Comparison of ENCODE assay signal across 13 mouse cellular contexts in genomic region chr17:85728071-85728718, GRCm38 (mm10). TPM values are rescaled to one million over a fixed set of nuclear protein-coding genes. Genes with fewer than 3 reads are reported as not detected.
DNase-seq lines count a peak whose midpoint lies in the region.
"Had no signal": no experiment of that assay in that cellular context is flagged by ENCODE, and none has a peak within 500 bp of the region (broad histone marks: within the 10 kb centered on the region; RNA-seq: fewer than 3 reads in every experiment).

No protein-coding gene starts in this region.

- peak; percentile 22 for DNase-seq in gastrocnemius, adult 18-20 months (ENCODE audit: low spot score)
- DNase-seq in gastrocnemius, postnatal 25 days = no peak
- DNase-seq in MEL-GATA-1-ER (ENCODE audit: extremely low read depth, low read depth) = peak; percentile 56
- DNase-seq in brain, embryonic 18.5 days (ENCODE audit: low read depth, low spot score) = peak; percentile 12
- DNase-seq in heart, postnatal 4 days = peak; percentile 76
- DNase-seq in natural killer cell, adult 2 months (ENCODE audit: low spot score in 2 of 2) = no peak
- no peak for DNase-seq in limb, embryonic 10.5 days (ENCODE audit: low spot score)
- DNase-seq: lung, postnatal 10 days had no signal

- WGBS in limb, embryonic 10.5 days = 91% methylated on average over 5 of the region's 5 CpGs

- H3K9me3 ChIP-seq in limb, embryonic 10.5 days (replicated peaks) = no peaks in the 10 kb centered on the region
- H3K9me3 ChIP-seq: hindbrain, embryonic 15.5 days; midbrain, embryonic 13.5 days had no signal

- no peaks in the 10 kb centered on the region for H3K36me3 ChIP-seq in limb, embryonic 10.5 days
- H3K36me3 ChIP-seq: hindbrain, embryonic 15.5 days; midbrain, embryonic 13.5 days had no signal

- no peak overlapping the region for H3K27ac ChIP-seq in limb, embryonic 10.5 days
- H3K27ac ChIP-seq: hindbrain, embryonic 15.5 days; left cerebral cortex, adult 2 months; midbrain, embryonic 13.5 days had no signal

- 0 out of 2 replicates have a peak, but pooled peaks cover 6% of the 10 kb centered on the region for H3K27me3 ChIP-seq in limb, embryonic 10.5 days (ENCODE audit: low read depth, poor library complexity, severe bottlenecking)
- H3K27me3 ChIP-seq: hindbrain, embryonic 15.5 days; midbrain, embryonic 13.5 days had no signal

- no peak overlapping the region for H3K4me3 ChIP-seq in limb, embryonic 10.5 days
- H3K4me3 ChIP-seq: hindbrain, embryonic 15.5 days; left cerebral cortex, adult 2 months; midbrain, embryonic 13.5 days had no signal

- H3K4me1 ChIP-seq in limb, embryonic 10.5 days = no peaks in the 10 kb centered on the region
- H3K4me1 ChIP-seq: hindbrain, embryonic 15.5 days; midbrain, embryonic 13.5 days had no signal

RNA-seq across cellular contexts. Expression of gene Six2, which starts 40.1 kb away (rescaled TPM):
- 10 to 100 TPM; 16.8 to 22.2 TPM for total RNA-seq in gastrocnemius, adult 18-20 months (2021)
- total RNA-seq in gastrocnemius, postnatal 25 days (2021) = 10 to 100 TPM in 1 of 2 experiments, 1 to 10 TPM in 1; 3.1 to 13.8 TPM
- total RNA-seq in heart, postnatal 4 days (2021) = under 1 TPM; 0.45 to 0.83 TPM
- polyA plus RNA-seq in limb, embryonic 10.5 days (2016; fragmentation: Nextera tagmentation; extraction: Ambion mirVana) = 0.87 and 2.7 TPM in 2 replicates
- polyA plus RNA-seq: CD4-positive, CD25-positive, alpha-beta regulatory T cell, adult 4 months; neural tube, embryonic 14.5 days had no signal

Comparison
In these comparisons a context has a peak if more than half of its experiments do, and no peak if none do; other contexts are left out.
1. DNase-seq: peak in gastrocnemius, adult 18-20 months (single experiment), MEL-GATA-1-ER (single experiment), brain, embryonic 18.5 days (single experiment) and heart, postnatal 4 days (single experiment); none in gastrocnemius, postnatal 25 days (single experiment), natural killer cell, adult 2 months (0 of 2) and limb, embryonic 10.5 days (single experiment).